Mouse (Mus musculus) liver, embryonic 14.5 days (tissue): ENCODE measurements around the gene Suz12.

Experiments
- CTCF ChIP-seq: IDR thresholded peaks from 2 replicates; pipeline ENCODE4 v1.5.1; 2016; ENCODE audit warnings: antibody characterized with exemption, low read depth, control low read depth
- EP300 ChIP-seq: IDR thresholded peaks from 2 replicates; pipeline ENCODE4 v1.6.1; 2016; ENCODE audit warnings: antibody characterized with exemption, low read depth

DNA sequence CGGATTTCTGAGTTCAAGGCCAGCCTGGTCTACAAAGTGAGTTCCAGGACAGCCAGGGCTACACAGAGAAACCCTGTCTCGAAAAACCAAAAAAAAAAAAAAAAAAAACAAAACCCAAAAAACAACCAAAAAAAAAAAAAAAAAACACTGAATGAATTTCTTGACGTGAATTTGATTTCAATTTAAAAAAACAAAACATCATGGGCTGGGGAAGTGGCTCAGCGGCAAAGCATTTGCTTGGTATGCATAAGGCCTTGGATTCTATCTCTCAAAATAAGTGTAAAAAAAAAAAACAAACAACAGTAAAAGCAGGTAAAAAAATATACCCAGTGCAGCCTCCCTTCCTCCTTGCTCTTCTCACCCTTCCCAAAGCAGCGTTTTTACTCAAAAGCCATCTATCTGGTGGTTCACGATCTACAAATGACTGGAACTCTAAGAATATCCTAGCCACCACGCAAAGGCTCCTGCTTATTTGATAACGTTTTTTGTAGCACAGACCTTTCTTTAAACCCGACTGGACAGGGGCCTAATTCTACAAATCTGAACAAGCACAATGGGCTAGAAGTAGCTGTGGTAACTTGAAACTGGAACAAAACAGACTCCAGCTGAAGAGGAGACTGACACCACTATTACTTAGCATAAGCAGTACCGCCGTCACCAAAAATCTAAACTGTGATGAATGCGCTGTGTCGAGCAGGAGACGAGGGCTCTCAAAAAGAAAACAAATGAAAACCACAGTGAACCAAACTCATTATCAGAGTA, 85.1 kb downstream of the Suz12 start:
- TF ChIP-seq CTCF (no peak), EP300 (no peak)
